Mouse (Mus musculus): ENCODE data around the gene Prickle1. TPM values are rescaled to one million over a fixed set of nuclear protein-coding genes. Genes with fewer than 3 reads are reported as not detected.

The Prickle1 gene
- polyA plus RNA-seq, 1 experiment from 2014 or later, result 9.7 TPM

GRCm38 (mm10) chr15:93504808-93505207, 90.9 kb downstream of the Prickle1 start:
- no peak for DNase-seq (ENCODE audit: extremely low spot score, low spot score)
- Histone ChIP-seq H3K9me3 (no peaks in the 10 kb centered on the region; the same call in 1 of the 2 replicates), H3K4me1 (no peaks in the 10 kb centered on the region), H3K27me3 (ENCODE audit: poor library complexity, severe bottlenecking) (no peaks in the 10 kb centered on the region), H3K4me3 (no peak overlapping the region), H3K27ac (no peak overlapping the region), H3K36me3 (replicated peaks) (peaks cover 91% of the 10 kb centered on the region)
- 94% methylated on average over 17 of the region's 17 CpGs for WGBS

DNA sequence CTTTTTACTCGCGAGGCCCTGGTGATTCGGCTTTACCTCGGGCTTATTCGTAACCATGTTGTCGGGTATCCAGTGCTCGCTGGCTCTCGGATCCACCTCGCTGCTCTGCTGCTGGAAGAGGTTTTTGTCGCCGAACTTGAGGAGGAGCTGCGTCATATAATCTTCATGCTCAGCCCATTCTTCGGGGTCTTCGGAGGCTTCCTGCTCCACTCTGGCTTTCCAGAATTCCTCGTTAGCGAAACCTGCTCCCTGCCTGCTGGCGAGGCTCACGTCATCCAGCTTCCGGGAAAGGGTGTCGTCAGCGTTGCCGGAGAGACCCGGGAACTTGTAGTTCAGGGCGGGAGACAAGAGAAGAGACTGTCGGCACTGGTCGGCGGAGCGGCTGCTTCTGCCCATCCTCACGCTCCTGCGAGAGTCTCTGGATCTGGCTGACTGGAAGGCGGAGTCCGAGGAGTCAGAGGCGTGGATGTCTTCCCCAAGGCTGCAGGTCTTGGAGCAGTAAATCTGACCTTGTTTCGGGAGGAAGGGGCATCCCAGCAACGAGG, 92.4 kb downstream of the Prickle1 start:
- H3K4me3 ChIP-seq, result no peak overlapping the region
- 94% methylated on average over 35 of the region's 35 CpGs for WGBS
- H3K4me1 ChIP-seq, result no peaks in the 10 kb centered on the region
- no peaks in the 10 kb centered on the region; the same call in 1 of the 2 replicates for H3K9me3 ChIP-seq
- H3K36me3 ChIP-seq (replicated peaks), result peaks cover 92% of the 10 kb centered on the region
- no peak for DNase-seq (ENCODE audit: extremely low spot score, low spot score)
- H3K27me3 ChIP-seq (ENCODE audit: poor library complexity, severe bottlenecking), result no peaks in the 10 kb centered on the region
- no peak overlapping the region for H3K27ac ChIP-seq

GRCm38 (mm10) chr15:93502703-93503102, 93.0 kb downstream of the Prickle1 start:
- no peaks in the 10 kb centered on the region for H3K4me1 ChIP-seq
- WGBS, result 95% methylated on average over 9 of the region's 9 CpGs
- no peaks in the 10 kb centered on the region for H3K27me3 ChIP-seq (ENCODE audit: poor library complexity, severe bottlenecking)
- no peak for DNase-seq (ENCODE audit: extremely low spot score, low spot score)
- peaks cover 92% of the 10 kb centered on the region for H3K36me3 ChIP-seq (replicated peaks)
- no peak overlapping the region for H3K27ac ChIP-seq
- H3K9me3 ChIP-seq, result no peaks in the 10 kb centered on the region
- no peak overlapping the region for H3K4me3 ChIP-seq

DNA sequence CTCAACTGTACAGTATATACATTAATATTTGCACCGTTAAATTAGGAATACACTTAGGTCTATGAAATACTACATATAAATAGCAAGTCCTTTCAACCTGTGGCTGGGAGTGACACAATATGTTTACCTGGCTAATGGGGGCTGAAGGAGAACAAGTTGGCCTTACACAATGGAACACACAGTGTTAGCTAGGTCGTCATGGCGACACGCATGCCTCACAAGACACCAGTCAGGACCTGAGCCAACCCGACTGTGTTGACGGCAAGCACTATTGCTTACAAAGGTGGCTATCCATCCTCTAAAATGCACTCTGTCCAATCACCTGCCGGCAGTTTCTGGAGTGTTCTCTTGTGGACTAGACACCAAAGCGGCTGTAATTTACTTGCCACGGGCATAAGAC, 95.8 kb downstream of the Prickle1 start:
- H3K4me3 ChIP-seq, result no peak overlapping the region
- 87% methylated on average over 9 of the region's 9 CpGs for WGBS
- no peak for DNase-seq (ENCODE audit: extremely low spot score, low spot score)
- no peaks in the 10 kb centered on the region for H3K27me3 ChIP-seq (ENCODE audit: poor library complexity, severe bottlenecking)
- H3K9me3 ChIP-seq, result no peaks in the 10 kb centered on the region
- H3K36me3 ChIP-seq (replicated peaks), result peaks cover 72% of the 10 kb centered on the region
- no peak overlapping the region for H3K27ac ChIP-seq
- H3K4me1 ChIP-seq, result no peaks in the 10 kb centered on the region

DNA sequence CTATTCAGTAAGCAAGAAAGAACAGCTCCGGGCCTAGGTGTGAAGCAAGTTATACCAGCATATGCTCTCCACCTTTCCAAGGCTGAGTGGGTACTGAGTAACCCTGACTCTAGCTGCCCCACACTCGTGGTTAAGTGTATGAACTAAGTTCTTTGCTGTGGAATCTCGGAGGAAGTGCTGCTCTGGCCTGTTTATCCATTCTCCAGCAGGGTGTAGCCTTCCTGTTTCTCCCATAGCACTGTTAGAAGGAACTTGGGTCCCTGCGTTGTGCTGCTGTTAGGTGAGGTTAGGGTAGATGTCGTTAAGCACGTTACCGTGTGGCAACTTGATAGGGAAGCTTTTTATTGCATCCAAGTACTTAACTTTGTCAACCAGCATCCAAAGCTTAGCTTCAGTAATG, 101.0 kb downstream of the Prickle1 start:
- H3K9me3 ChIP-seq, result no peaks in the 10 kb centered on the region
- WGBS, result 91% methylated on average over 7 of the region's 7 CpGs
- no peak overlapping the region for H3K4me3 ChIP-seq
- no peak for DNase-seq (ENCODE audit: extremely low spot score, low spot score)
- H3K36me3 ChIP-seq (replicated peaks), result peaks cover 52% of the 10 kb centered on the region
- H3K27ac ChIP-seq, result no peak overlapping the region
- no peaks in the 10 kb centered on the region for H3K27me3 ChIP-seq (ENCODE audit: poor library complexity, severe bottlenecking)
- H3K4me1 ChIP-seq, result no peaks in the 10 kb centered on the region

- no peak overlapping the region for H3K27ac ChIP-seq
- 90% methylated on average over 4 of the region's 4 CpGs for WGBS
- H3K4me3 ChIP-seq, result no peak overlapping the region
- H3K9me3 ChIP-seq, result no peaks in the 10 kb centered on the region
- peaks cover 57% of the 10 kb centered on the region for H3K36me3 ChIP-seq (replicated peaks)
- no peaks in the 10 kb centered on the region for H3K27me3 ChIP-seq (ENCODE audit: poor library complexity, severe bottlenecking)
- DNase-seq (ENCODE audit: extremely low spot score, low spot score), result no peak
- 0 out of 2 replicates have a peak, but pooled peaks cover 5% of the 10 kb centered on the region for H3K4me1 ChIP-seq
These were observed 106.1 kb downstream of the Prickle1 start for GRCm38 (mm10) chr15:93489597-93489996.

DNA sequence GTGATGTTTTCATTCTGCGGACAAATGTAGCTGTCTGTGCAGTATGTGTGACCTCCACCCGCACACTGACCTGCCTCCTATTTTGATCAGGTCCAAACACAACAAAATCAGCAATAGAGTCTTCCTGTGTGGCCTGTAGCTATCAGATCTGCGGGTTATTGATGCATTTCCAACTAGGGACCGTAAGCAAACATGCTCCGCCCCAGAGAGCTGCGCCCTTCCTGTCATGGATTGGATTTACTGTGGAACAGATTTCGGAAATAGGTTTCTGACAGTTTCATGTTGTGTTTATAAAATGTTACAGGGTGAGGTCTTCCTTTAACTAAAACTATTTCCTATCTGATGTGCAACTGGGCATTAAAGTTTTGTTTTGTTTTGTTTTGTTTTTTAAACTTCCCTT, 109.6 kb downstream of the Prickle1 start:
- H3K4me1 ChIP-seq, result 0 out of 2 replicates have a peak, but pooled peaks cover 5% of the 10 kb centered on the region
- DNase-seq (ENCODE audit: extremely low spot score, low spot score), result no peak
- H3K27ac ChIP-seq, result no peak overlapping the region
- no peaks in the 10 kb centered on the region for H3K27me3 ChIP-seq (ENCODE audit: poor library complexity, severe bottlenecking)
- 90% methylated on average over 7 of the region's 7 CpGs for WGBS
- H3K4me3 ChIP-seq, result no peak overlapping the region
- H3K36me3 ChIP-seq (replicated peaks), result peaks cover 30% of the 10 kb centered on the region
- no peaks in the 10 kb centered on the region for H3K9me3 ChIP-seq

DNA sequence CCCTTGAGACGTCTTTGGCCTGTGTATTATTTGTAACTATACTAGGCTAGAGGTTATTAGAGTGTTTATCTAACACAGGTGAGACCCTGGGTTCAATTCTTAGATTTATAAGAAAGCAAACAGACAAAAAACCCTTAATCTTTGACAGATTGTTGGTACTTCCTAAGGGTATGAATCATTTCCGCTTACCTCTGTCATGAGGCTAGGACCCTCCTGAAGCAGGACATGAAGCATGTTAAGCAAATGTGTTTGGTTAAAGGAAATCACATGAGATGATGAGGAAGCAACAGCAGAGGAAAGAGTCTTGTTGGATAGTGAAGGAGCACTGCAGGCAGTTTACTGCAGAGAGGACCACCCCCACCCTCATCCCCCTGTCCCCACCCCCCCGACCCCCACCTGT, 110.4 kb downstream of the Prickle1 start:
- Histone ChIP-seq H3K4me1 (0 out of 2 replicates have a peak, but pooled peaks cover 5% of the 10 kb centered on the region), H3K9me3 (no peaks in the 10 kb centered on the region), H3K27me3 (ENCODE audit: poor library complexity, severe bottlenecking) (no peaks in the 10 kb centered on the region), H3K36me3 (replicated peaks) (peaks cover 30% of the 10 kb centered on the region), H3K27ac (no peak overlapping the region), H3K4me3 (no peak overlapping the region)
- DNase-seq (ENCODE audit: extremely low spot score, low spot score), result no peak
- WGBS, result 85% methylated on average over 3 of the region's 3 CpGs

GRCm38 (mm10) chr15:93484261-93484710, 111.4 kb downstream of the Prickle1 start:
- Histone ChIP-seq H3K27ac (no peak overlapping the region), H3K4me3 (no peak overlapping the region), H3K4me1 (0 out of 2 replicates have a peak, but pooled peaks cover 5% of the 10 kb centered on the region), H3K27me3 (ENCODE audit: poor library complexity, severe bottlenecking) (no peaks in the 10 kb centered on the region), H3K9me3 (no peaks in the 10 kb centered on the region), H3K36me3 (replicated peaks) (peaks cover 24% of the 10 kb centered on the region)
- DNase-seq (ENCODE audit: extremely low spot score, low spot score), result no peak
- WGBS, result 85% methylated on average over 7 of the region's 7 CpGs

GRCm38 (mm10) chr15:93481112-93481511, 114.6 kb downstream of the Prickle1 start:
- H3K27ac ChIP-seq, result no peak overlapping the region
- 84% methylated on average over 10 of the region's 10 CpGs for whole genome bisulfite sequencing
- H3K9me3 ChIP-seq, result no peaks in the 10 kb centered on the region
- H3K27me3 ChIP-seq (ENCODE audit: poor library complexity, severe bottlenecking), result no peaks in the 10 kb centered on the region
- H3K36me3 ChIP-seq (replicated peaks), result peaks cover 9% of the 10 kb centered on the region; the same call in 1 of the 2 replicates
- H3K4me3 ChIP-seq, result no peak overlapping the region
- 0 out of 2 replicates have a peak, but pooled peaks cover 5% of the 10 kb centered on the region for H3K4me1 ChIP-seq
- no peak for DNase-seq (ENCODE audit: extremely low spot score, low spot score)

- H3K27ac ChIP-seq, result no peak overlapping the region
- WGBS, result 84% methylated on average over 4 of the region's 4 CpGs
- DNase-seq (ENCODE audit: extremely low spot score, low spot score), result no peak
- no peaks in the 10 kb centered on the region for H3K27me3 ChIP-seq (ENCODE audit: poor library complexity, severe bottlenecking)
- no peak overlapping the region for H3K4me3 ChIP-seq
- no peaks in the 10 kb centered on the region for H3K9me3 ChIP-seq
- H3K36me3 ChIP-seq (replicated peaks), result peaks cover 9% of the 10 kb centered on the region; the same call in 1 of the 2 replicates
- no peaks in the 10 kb centered on the region for H3K4me1 ChIP-seq
These were observed 116.2 kb downstream of the Prickle1 start for GRCm38 (mm10) chr15:93479445-93479844.

DNA sequence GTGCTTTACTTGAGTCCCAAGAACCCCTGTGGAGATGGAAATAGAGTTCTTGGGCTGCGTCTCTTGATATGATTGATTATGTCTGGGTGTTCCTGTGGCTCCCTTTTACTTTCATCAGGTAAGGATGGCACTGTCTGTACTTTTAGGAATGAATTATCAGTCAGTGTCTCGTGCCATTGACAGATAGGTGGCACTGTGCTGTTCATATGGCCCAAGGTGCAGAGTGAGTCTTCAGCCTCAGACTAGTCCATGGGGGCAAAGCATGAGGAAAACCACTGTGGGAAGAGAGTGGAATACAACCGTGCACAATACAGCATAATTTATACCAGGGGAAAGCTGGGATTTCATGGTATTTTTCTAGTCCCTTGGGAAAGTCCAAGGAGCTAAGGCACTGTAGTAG, 117.0 kb downstream of the Prickle1 start:
- H3K27ac ChIP-seq, result no peak overlapping the region
- no peaks in the 10 kb centered on the region for H3K9me3 ChIP-seq
- WGBS, result 90% methylated on average over 3 of the region's 3 CpGs
- H3K36me3 ChIP-seq (replicated peaks), result peaks cover 9% of the 10 kb centered on the region; the same call in 1 of the 2 replicates
- no peaks in the 10 kb centered on the region for H3K4me1 ChIP-seq
- H3K27me3 ChIP-seq (ENCODE audit: poor library complexity, severe bottlenecking), result no peaks in the 10 kb centered on the region
- no peak overlapping the region for H3K4me3 ChIP-seq
- no peak for DNase-seq (ENCODE audit: extremely low spot score, low spot score)

DNA sequence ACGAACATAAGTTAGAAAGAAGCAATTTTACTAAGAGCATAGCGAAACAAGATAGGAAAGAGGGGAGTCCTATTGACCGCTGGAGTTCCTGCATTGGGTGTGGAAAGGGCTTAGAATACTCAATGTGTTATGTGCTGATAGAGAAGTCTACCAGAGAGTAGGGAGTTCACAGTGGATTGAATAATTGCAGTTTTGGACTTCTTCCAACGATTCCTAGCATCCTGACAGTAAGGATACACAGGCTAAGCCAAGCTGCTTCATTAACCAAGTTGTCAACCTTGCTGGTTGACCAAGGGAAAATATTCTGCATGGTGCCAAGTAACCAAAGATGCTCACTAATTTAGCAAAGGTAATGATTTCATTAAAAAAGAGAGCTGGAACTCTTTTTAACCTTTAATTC, 118.0 kb downstream of the Prickle1 start:
- H3K4me1 ChIP-seq, result peaks cover 4% of the 10 kb centered on the region
- H3K27me3 ChIP-seq (ENCODE audit: poor library complexity, severe bottlenecking), result no peaks in the 10 kb centered on the region
- H3K36me3 ChIP-seq (replicated peaks), result peaks cover 9% of the 10 kb centered on the region; the same call in 1 of the 2 replicates
- DNase-seq (ENCODE audit: extremely low spot score, low spot score), result no peak
- WGBS, result 95% methylated on average over 4 of the region's 4 CpGs
- no peaks in the 10 kb centered on the region for H3K9me3 ChIP-seq
- H3K4me3 ChIP-seq, result no peak overlapping the region
- H3K27ac ChIP-seq, result no peak overlapping the region

Measured in forebrain, embryonic 10.5 days (tissue).